Mouse (Mus musculus) right cerebral cortex, postnatal 4 days (tissue): Measurements from ENCODE around the gene Nop14.
"Not testable (repeated sequence)": the region's sequence is repeated elsewhere in the genome, so short reads cannot be mapped to it uniquely, and the experiment has no call there.

Source experiments
- DNase-seq: peaks from one replicate; pipeline ENCODE4 v3.0.0-alpha.2; 2022

Gene Nop14

GRCm38 (mm10) chr5:34608226-34608625, 51.7 kb downstream of the Nop14 start:
- no peak for DNase-seq

- DNase-seq, result no peak
These were observed 52.7 kb downstream of the Nop14 start for GRCm38 (mm10) chr5:34607100-34607880.

- no peak for DNase-seq
These were observed 55.4 kb downstream of the Nop14 start for GRCm38 (mm10) chr5:34604576-34604975.

- DNase-seq, result no peak
These were observed 66.7 kb downstream of the Nop14 start for GRCm38 (mm10) chr5:34593202-34593727.

GRCm38 (mm10) chr5:34592666-34593065, 67.3 kb downstream of the Nop14 start:
- DNase-seq, result no peak

- not testable (repeated sequence) for DNase-seq
These were observed 67.7 kb downstream of the Nop14 start for GRCm38 (mm10) chr5:34592224-34592623.

- DNase-seq, result no peak
These were observed 68.5 kb downstream of the Nop14 start for GRCm38 (mm10) chr5:34591388-34592004.

GRCm38 (mm10) chr5:34590702-34591101, 69.2 kb downstream of the Nop14 start:
- DNase-seq, result no peak

GRCm38 (mm10) chr5:34590059-34590458, 69.9 kb downstream of the Nop14 start:
- DNase-seq, result no peak
